Mouse (Mus musculus): ENCODE data around the gene Best2. TPM values are rescaled to one million over a fixed set of nuclear protein-coding genes. Genes with fewer than 3 reads are reported as not detected.
A peak's percentile ranks its signal among the peaks of the same experiment; 100 is the strongest.

Gene Best2
- polyA plus RNA-seq, 1 experiment from 2014 or later: not detected

DNA sequence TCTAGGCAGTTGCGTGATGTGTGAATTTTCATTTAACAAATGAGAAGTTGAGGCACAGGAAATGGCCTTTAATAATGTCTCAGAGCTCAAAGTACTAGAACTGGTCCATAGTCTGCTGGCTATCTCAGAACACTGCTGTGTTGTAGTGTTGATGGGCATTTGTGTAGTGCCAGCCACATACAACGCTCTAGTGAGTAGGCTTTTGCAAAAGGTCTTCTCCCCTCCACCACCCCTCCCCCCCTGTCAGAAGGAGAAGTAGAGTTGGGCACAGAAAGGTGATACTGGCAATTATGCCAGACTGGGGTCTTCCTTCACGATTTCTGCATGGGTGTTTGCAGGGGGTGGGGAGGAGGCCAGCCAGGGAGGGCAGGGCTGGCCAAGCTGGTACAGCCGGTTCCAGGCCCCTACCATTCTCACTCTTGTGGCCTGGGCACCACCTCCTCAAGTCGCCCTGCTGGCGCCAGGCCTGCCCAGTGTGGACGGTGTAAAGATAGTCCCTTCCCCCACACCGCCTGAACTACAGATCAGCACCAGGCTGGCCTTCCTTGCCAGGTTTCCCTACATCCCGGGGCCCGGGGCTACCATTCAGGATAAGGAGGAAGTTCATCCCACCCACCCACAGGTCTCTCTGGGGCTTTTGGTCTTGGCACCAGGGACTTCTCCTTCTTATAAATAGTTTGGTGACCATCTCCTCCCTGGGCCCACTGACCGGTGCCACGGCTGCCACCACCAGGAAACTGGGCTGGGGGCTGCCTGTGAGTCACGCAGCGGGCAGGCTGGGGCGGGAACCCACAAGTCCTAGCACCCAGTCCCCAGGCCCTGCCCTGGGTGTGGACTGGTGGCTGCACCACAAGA, 32.5 kb downstream of the Best2 start:
- Histone ChIP-seq H3K4me3 (replicated peaks) (no peak overlapping the region), H3K9me3 (replicated peaks) (no peaks in the 10 kb centered on the region), H3K4me1 (replicated peaks) (peaks cover 98% of the 10 kb centered on the region), H3K27ac (replicated peaks) (peak overlapping the region; percentile 34), H3K4me2 (no peak overlapping the region), H3K9ac (no peak overlapping the region), H3K36me3 (replicated peaks) (no peaks in the 10 kb centered on the region), H3K27me3 (peaks cover 21% of the 10 kb centered on the region; the same call in 1 of the 2 replicates)
- WGBS (ENCODE audit: insufficient replicate concordance): 57% methylated on average over 15 of the region's 15 CpGs
- no peak for ATAC-seq (ENCODE audit: insufficient read depth)

GRCm38 (mm10) chr8:84980622-84981358, 33.5 kb downstream of the Best2 start:
- WGBS (ENCODE audit: insufficient replicate concordance): 50% methylated on average over 11 of the region's 11 CpGs
- no peak for ATAC-seq (ENCODE audit: insufficient read depth)
- H3K27me3 ChIP-seq: peaks cover 21% of the 10 kb centered on the region; the same call in 1 of the 2 replicates

GRCm38 (mm10) chr8:84979599-84980421, 34.5 kb downstream of the Best2 start:
- H3K36me3 ChIP-seq (replicated peaks): peaks cover 9% of the 10 kb centered on the region
- 4% methylated on average over 42 of the region's 42 CpGs for WGBS (ENCODE audit: insufficient replicate concordance)
- ATAC-seq (ENCODE audit: insufficient read depth): peak; percentile 33
- peaks cover 21% of the 10 kb centered on the region; the same call in 1 of the 2 replicates for H3K27me3 ChIP-seq
- peaks cover 98% of the 10 kb centered on the region for H3K4me1 ChIP-seq (replicated peaks)
- H3K9me3 ChIP-seq (replicated peaks): no peaks in the 10 kb centered on the region
- H3K4me3 ChIP-seq (replicated peaks): peak overlapping the region; percentile 85
- peak overlapping the region; percentile 99 for H3K4me2 ChIP-seq
- H3K9ac ChIP-seq: peak overlapping the region; percentile 74
- peak overlapping the region; percentile 97 for H3K27ac ChIP-seq (replicated peaks)

More at GRCm38 (mm10) chr8:84980622-84981358, 33.5 kb downstream of the Best2 start:
- Histone ChIP-seq H3K9me3 (replicated peaks) (no peaks in the 10 kb centered on the region), H3K4me1 (replicated peaks) (peaks cover 98% of the 10 kb centered on the region), H3K4me2 (peak overlapping the region; percentile 99), H3K9ac (peak overlapping the region; percentile 74; the same call in 1 of the 2 replicates), H3K27ac (replicated peaks) (peak overlapping the region; percentile 97), H3K36me3 (replicated peaks) (no peaks in the 10 kb centered on the region), H3K4me3 (replicated peaks) (peak overlapping the region; percentile 85)

GRCm38 (mm10) chr8:84978248-84978940, 35.9 kb downstream of the Best2 start, which contains the start of gene Junb:
TSS of gene Junb (minus strand) at chr8:84978718.
- Histone ChIP-seq H3K9me3 (replicated peaks) (no peaks in the 10 kb centered on the region), H3K36me3 (replicated peaks) (peaks cover 23% of the 10 kb centered on the region), H3K27me3 (peaks cover 21% of the 10 kb centered on the region; the same call in 1 of the 2 replicates), H3K4me3 (replicated peaks) (peak within 1 kb of the TSS; percentile 85), H3K27ac (replicated peaks) (peak within 1 kb of the TSS; percentile 97), H3K4me1 (replicated peaks) (peaks cover 98% of the 10 kb centered on the region), H3K4me2 (peak within 1 kb of the TSS; percentile 99), H3K9ac (peak within 1 kb of the TSS; percentile 74)
- ATAC-seq (ENCODE audit: insufficient read depth): peak; percentile 20
- under 1% methylated on average over 63 of the region's 63 CpGs for WGBS (ENCODE audit: insufficient replicate concordance)

GRCm38 (mm10) chr8:84977435-84978247, 36.7 kb downstream of the Best2 start:
- peak overlapping the region; percentile 99 for H3K4me2 ChIP-seq
- peaks cover 100% of the 10 kb centered on the region for H3K4me1 ChIP-seq (replicated peaks)
- H3K9ac ChIP-seq: peak overlapping the region; percentile 74
- no peak for ATAC-seq (ENCODE audit: insufficient read depth)
- under 1% methylated on average over 70 of the region's 70 CpGs for WGBS (ENCODE audit: insufficient replicate concordance)
- peaks cover 21% of the 10 kb centered on the region; the same call in 1 of the 2 replicates for H3K27me3 ChIP-seq
- peaks cover 30% of the 10 kb centered on the region for H3K36me3 ChIP-seq (replicated peaks)
- H3K4me3 ChIP-seq (replicated peaks): peak overlapping the region; percentile 85
- H3K27ac ChIP-seq (replicated peaks): peak overlapping the region; percentile 97
- H3K9me3 ChIP-seq (replicated peaks): no peaks in the 10 kb centered on the region

DNA sequence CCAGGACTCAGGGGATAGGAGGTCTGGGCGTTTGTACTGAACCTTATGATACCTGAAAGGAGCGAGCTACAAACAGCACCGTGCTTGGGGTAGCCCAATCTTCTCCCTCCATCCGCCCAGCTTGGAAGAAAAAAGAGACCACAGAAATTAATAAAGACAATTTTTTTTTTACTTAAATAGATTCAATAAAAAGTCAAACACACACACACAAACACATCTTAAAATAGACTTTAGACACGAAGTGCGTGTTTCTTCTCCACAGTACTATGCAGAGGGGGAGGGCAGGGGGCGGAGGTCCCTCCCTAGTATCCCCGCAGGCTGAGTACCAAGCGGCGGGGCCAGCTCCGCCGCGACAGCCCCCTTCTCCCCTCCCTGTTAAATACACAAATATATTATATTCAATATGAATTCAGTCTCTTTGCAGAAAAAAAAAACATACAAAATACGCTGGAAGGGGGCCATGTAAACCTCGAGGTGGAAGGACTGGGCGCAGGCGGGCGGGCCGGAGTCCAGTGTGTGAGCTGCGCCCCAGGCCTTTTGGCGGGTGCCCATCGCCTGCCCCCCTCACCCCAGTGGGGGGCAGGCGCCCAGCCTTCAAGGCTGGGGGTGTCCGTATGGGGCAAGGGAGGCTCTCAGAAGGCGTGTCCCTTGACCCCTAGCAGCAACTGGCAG, 37.4 kb downstream of the Best2 start:
- ATAC-seq (ENCODE audit: insufficient read depth): no peak
- peak overlapping the region; percentile 85 for H3K4me3 ChIP-seq (replicated peaks)
- peak overlapping the region; percentile 97 for H3K27ac ChIP-seq (replicated peaks)
- no peaks in the 10 kb centered on the region for H3K9me3 ChIP-seq (replicated peaks)
- H3K27me3 ChIP-seq: peaks cover 21% of the 10 kb centered on the region; the same call in 1 of the 2 replicates
- 2% methylated on average over 25 of the region's 25 CpGs for WGBS (ENCODE audit: insufficient replicate concordance)
- peaks cover 38% of the 10 kb centered on the region for H3K36me3 ChIP-seq (replicated peaks)
- peak overlapping the region; percentile 74 for H3K9ac ChIP-seq
- H3K4me1 ChIP-seq (replicated peaks): peaks cover 100% of the 10 kb centered on the region
- peak overlapping the region; percentile 99 for H3K4me2 ChIP-seq

GRCm38 (mm10) chr8:84976031-84976762, 38.1 kb downstream of the Best2 start:
- Histone ChIP-seq H3K36me3 (replicated peaks) (peaks cover 45% of the 10 kb centered on the region), H3K27me3 (peaks cover 21% of the 10 kb centered on the region; the same call in 1 of the 2 replicates), H3K4me1 (replicated peaks) (peaks cover 99% of the 10 kb centered on the region), H3K4me2 (peak overlapping the region; percentile 99), H3K27ac (replicated peaks) (peak overlapping the region; percentile 97), H3K9ac (peak overlapping the region; percentile 74), H3K4me3 (replicated peaks) (peak overlapping the region; percentile 85), H3K9me3 (replicated peaks) (no peaks in the 10 kb centered on the region)
- WGBS (ENCODE audit: insufficient replicate concordance): under 1% methylated on average over 61 of the region's 61 CpGs
- ATAC-seq (ENCODE audit: insufficient read depth): peak; percentile 74

- WGBS (ENCODE audit: insufficient replicate concordance): 32% methylated on average over 7 of the region's 7 CpGs
- H3K36me3 ChIP-seq (replicated peaks): peaks cover 52% of the 10 kb centered on the region
Observed at GRCm38 (mm10) chr8:84975434-84975833, 38.9 kb downstream of the Best2 start.

More at GRCm38 (mm10) chr8:84975434-84975833, 38.9 kb downstream of the Best2 start:
- Histone ChIP-seq H3K27ac (replicated peaks) (peak overlapping the region; percentile 97), H3K9me3 (replicated peaks) (no peaks in the 10 kb centered on the region), H3K27me3 (peaks cover 21% of the 10 kb centered on the region; the same call in 1 of the 2 replicates), H3K9ac (peak overlapping the region; percentile 74), H3K4me2 (peak overlapping the region; percentile 99), H3K4me1 (replicated peaks) (peaks cover 96% of the 10 kb centered on the region), H3K4me3 (replicated peaks) (peak overlapping the region; percentile 85)
- no peak for ATAC-seq (ENCODE audit: insufficient read depth)
